Mouse (Mus musculus) left cerebral cortex, adult 8-10 months (tissue): ENCODE data around the gene Npw. TPM values are rescaled to one million over a fixed set of nuclear protein-coding genes. Genes with fewer than 3 reads are reported as not detected.

Source experiments
- total RNA-seq, 4 experiments: library from RNA; stranded (reverse); gene quantifications; 2 replicates each; pipeline ENCODE4 v1.2.4; 2022

Gene Npw
- total RNA-seq, 4 experiments from 2014 or later, result 0.63 TPM; not detected in 3

Other genes with a start within 250 kb of the Npw start
- 100 to 1,000 TPM; 128 to 131 (median 129) TPM for gene Rnps1, start 243.9 kb downstream of the Npw start, total RNA-seq
- gene Eci1, start 231.8 kb downstream of the Npw start, total RNA-seq, result 10 to 100 TPM; 24.1 to 34.1 (median 31.1) TPM
- 1 to 10 TPM; 3.7 to 6.9 (median 5.1) TPM for gene Dnase1l2, start 215.4 kb downstream of the Npw start, total RNA-seq
- 10 to 100 TPM; 32.3 to 36.2 (median 34.5) TPM for gene E4f1, start 188.1 kb downstream of the Npw start, total RNA-seq
- 10 to 100 TPM; 59.0 to 68.7 (median 63.8) TPM for gene Pgp, start 188.1 kb downstream of the Npw start, total RNA-seq
- 1 to 10 TPM; 1.6 to 2.4 (median 1.8) TPM for gene Bricd5, start 184.6 kb downstream of the Npw start, total RNA-seq
- gene Mlst8, start 179.4 kb downstream of the Npw start, total RNA-seq, result 10 to 100 TPM; 29.2 to 39.0 (median 35.4) TPM
- 100 to 1,000 TPM; 119 to 135 (median 127) TPM for gene Caskin1, start 169.9 kb downstream of the Npw start, total RNA-seq
- gene Traf7, start 130.5 kb downstream of the Npw start, total RNA-seq, result 10 to 100 TPM; 78.0 to 85.3 (median 83.4) TPM
- 10 to 100 TPM; 41.3 to 54.4 (median 48.4) TPM for gene Rab26, start 124.2 kb downstream of the Npw start, total RNA-seq
- 10 to 100 TPM; 67.7 to 81.1 (median 77.3) TPM for gene Pkd1, start 108.6 kb downstream of the Npw start, total RNA-seq
- gene Tsc2, start 25.8 kb downstream of the Npw start, total RNA-seq, result 100 to 1,000 TPM; 123 to 148 (median 137) TPM
- 1 to 10 TPM; 5.7 to 7.0 (median 6.1) TPM for gene Nthl1, start 25.8 kb downstream of the Npw start, total RNA-seq
- gene Slc9a3r2, start 8.1 kb downstream of the Npw start, total RNA-seq, result 10 to 100 TPM; 41.0 to 47.7 (median 42.0) TPM
- 10 to 100 TPM; 30.4 to 40.9 (median 36.1) TPM for gene Zfp598, start 11.2 kb upstream of the Npw start, total RNA-seq
- 100 to 1,000 TPM; 163 to 176 (median 164) TPM for gene Syngr3, start 31.5 kb upstream of the Npw start, total RNA-seq
- gene Gfer, start 37.7 kb upstream of the Npw start, total RNA-seq, result 10 to 100 TPM; 17.6 to 19.2 (median 18.0) TPM
- 1 to 10 TPM; 2.8 to 5.9 (median 3.0) TPM for gene Noxo1, start 37.8 kb upstream of the Npw start, total RNA-seq
- 10 to 100 TPM; 23.4 to 29.7 (median 25.6) TPM for gene Tbl3, start 49.2 kb upstream of the Npw start, total RNA-seq
- gene Rnf151, start 59.6 kb upstream of the Npw start, total RNA-seq, result under 1 TPM in 1 of 4 experiments, not detected in 3; 0.37 TPM
- gene Rps2, start 59.7 kb upstream of the Npw start, total RNA-seq, result 100 to 1,000 TPM; 270 to 312 (median 290) TPM
- gene Ndufb10, start 66.0 kb upstream of the Npw start, total RNA-seq, result 100 to 1,000 TPM; 208 to 258 (median 238) TPM
- gene Rpl3l, start 69.4 kb upstream of the Npw start, total RNA-seq, result under 1 TPM; 0.36 to 0.94 (median 0.43) TPM
- 10 to 100 TPM; 41.4 to 52.7 (median 44.7) TPM for gene Msrb1, start 78.2 kb upstream of the Npw start, total RNA-seq
- gene Hs3st6, start 94.5 kb upstream of the Npw start, total RNA-seq, result under 1 TPM; 0.51 to 0.65 (median 0.55) TPM
- not detected for gene Meiob, start 145.8 kb upstream of the Npw start, total RNA-seq
- 100 to 1,000 TPM; 129 to 143 (median 135) TPM for gene Hagh, start 181.7 kb upstream of the Npw start, total RNA-seq
- 10 to 100 TPM; 18.7 to 19.5 (median 19.1) TPM for gene Fahd1, start 191.9 kb upstream of the Npw start, total RNA-seq
- under 1 TPM in 2 of 4 experiments, not detected in 2; 0.17 to 0.25 TPM for gene Igfals, start 207.5 kb upstream of the Npw start, total RNA-seq
- 10 to 100 TPM; 28.1 to 33.7 (median 32.0) TPM for gene Nubp2, start 227.9 kb upstream of the Npw start, total RNA-seq
- 10 to 100 TPM; 51.6 to 57.5 (median 55.3) TPM for gene Spsb3, start 228.2 kb upstream of the Npw start, total RNA-seq
- gene Eme2, start 236.6 kb upstream of the Npw start, total RNA-seq, result 10 to 100 TPM; 44.3 to 57.5 (median 48.6) TPM
- 10 to 100 TPM; 65.0 to 73.3 (median 69.1) TPM for gene Mrps34, start 236.7 kb upstream of the Npw start, total RNA-seq
- 10 to 100 TPM; 43.5 to 59.7 (median 55.1) TPM for gene Nme3, start 238.0 kb upstream of the Npw start, total RNA-seq